12 mouse cellular contexts compared by ENCODE assay signal in genomic region chr13:83612195-83612594, GRCm38 (mm10).
"Had no signal": no experiment of that assay in that cellular context is flagged by ENCODE, and none has a peak within 500 bp of the region (broad histone marks: within the 10 kb centered on the region; RNA-seq: fewer than 3 reads in every experiment).

No protein-coding gene starts in this region.

- ATAC-seq: intestine, embryonic 16.5 days had no signal

- H3K27me3 ChIP-seq: liver, embryonic 13.5 days; neural tube, embryonic 12.5 days had no signal

- H3K9me3 ChIP-seq: liver, embryonic 13.5 days; neural tube, embryonic 12.5 days had no signal

- H3K27ac ChIP-seq: left cerebral cortex, adult 2 months; liver, embryonic 13.5 days; neural tube, embryonic 12.5 days had no signal

- H3K4me3 ChIP-seq: left cerebral cortex, adult 2 months; liver, embryonic 13.5 days; neural tube, embryonic 12.5 days had no signal

- H3K4me2 ChIP-seq: liver, embryonic 13.5 days; neural tube, embryonic 12.5 days had no signal

- H3K9ac ChIP-seq: liver, embryonic 13.5 days; neural tube, embryonic 12.5 days had no signal

- DNase-seq: kidney, postnatal 25 days; layer of hippocampus, postnatal 36 days; liver, embryonic 13.5 days; lung, adult 2 months; lung, postnatal 14 days; lung, postnatal 4 days; midbrain, embryonic 14.5 days; thymus, adult 18-20 months; thymus, postnatal 36 days had no signal

- H3K36me3 ChIP-seq: liver, embryonic 13.5 days; neural tube, embryonic 12.5 days had no signal
